Mouse (Mus musculus) CH12.LX (cell line): ENCODE results near the gene Cnih3. TPM values are rescaled to one million over a fixed set of nuclear protein-coding genes. Genes with fewer than 3 reads are reported as not detected.

ENCODE experiments used
- DNase-seq: peaks from one replicate; pipeline ENCODE4 v3.0.0-alpha.2; 2013; ENCODE audit errors: extremely low read depth
- H3K27ac ChIP-seq: 2 replicates; pipeline ENCODE4 v1.5.1; 2012; ENCODE audit warnings: low read depth, mild to moderate bottlenecking, control low read depth, moderate library complexity; ENCODE audit not compliant: insufficient read depth
- H3K27me3 ChIP-seq: replicated peaks from 2 replicates; pipeline ENCODE3; 2012; ENCODE audit warnings: inconsistent platforms
- H3K36me3 ChIP-seq, 2 experiments: replicated peaks in 1 of 2; 2 replicates each; pipeline versions ENCODE3 to v1.6.1; 2012; ENCODE audit warnings: inconsistent platforms in 1 of 2, low read length in 1 of 2, mild to moderate bottlenecking in 1 of 2, mixed read lengths in 1 of 2, moderate library complexity in 1 of 2; ENCODE audit not compliant: control insufficient read depth in 1 of 2, insufficient read depth in 1 of 2
- H3K4me1 ChIP-seq, 2 experiments: 2 replicates each; pipeline ENCODE4 v1.6.1; 2012; ENCODE audit warnings: inconsistent platforms in 1 of 2, moderate library complexity in 1 of 2; ENCODE audit not compliant: insufficient read depth in 2 of 2, control insufficient read depth in 1 of 2
- H3K4me2 ChIP-seq: 2 replicates; pipeline ENCODE4 v1.6.1; 2012; ENCODE audit warnings: low read depth, mild to moderate bottlenecking, control low read depth; ENCODE audit not compliant: poor library complexity, insufficient read depth, severe bottlenecking
- H3K4me3 ChIP-seq, 3 experiments: fragments of 150-350 bp in 1 of 3; sonication (generic) in 1 of 3; replicated peaks in 1 of 3; 2 replicates each; pipeline versions ENCODE3 to v1.5.1; 2011 to 2012; ENCODE audit warnings: low read depth in 2 of 3, low read length in 2 of 3, mild to moderate bottlenecking in 2 of 3, moderate library complexity in 2 of 3, control low read depth in 1 of 3, improper control_type of control experiment in 1 of 3, inconsistent platforms in 1 of 3, mixed read lengths in 1 of 3; ENCODE audit not compliant: poor library complexity in 1 of 3
- H3K79me2 ChIP-seq: replicated peaks from 2 replicates; pipeline ENCODE4 v1.6.1; 2012; ENCODE audit warnings: mild to moderate bottlenecking, moderate library complexity; ENCODE audit not compliant: control insufficient read depth, poor library complexity, insufficient read depth, severe bottlenecking; ENCODE audit errors: extremely low read depth
- H3K9ac ChIP-seq: 2 replicates; pipeline ENCODE4 v1.6.1; 2012; ENCODE audit warnings: low read depth, mild to moderate bottlenecking, control low read depth, moderate library complexity; ENCODE audit not compliant: insufficient read depth
- H3K9me3 ChIP-seq: replicated peaks from 2 replicates; pipeline ENCODE3; 2012; ENCODE audit warnings: low read length, inconsistent platforms, mixed read lengths
- CHD2 ChIP-seq: IDR thresholded peaks from 2 replicates; pipeline ENCODE4 v1.6.1; 2011; ENCODE audit warnings: low read length, improper control_type of control experiment
- CTCF ChIP-seq, 2 experiments: IDR thresholded peaks in 1 of 2; conservative IDR thresholded peaks in 1 of 2; 2 replicates each; pipeline ENCODE4 v1.5.1; 2011 to 2012; ENCODE audit warnings: low read depth in 2 of 2, low read length in 2 of 2, improper control_type of control experiment in 1 of 2, inconsistent platforms in 1 of 2, mild to moderate bottlenecking in 1 of 2, moderate library complexity in 1 of 2
- E2F4 ChIP-seq: IDR thresholded peaks from 2 replicates; pipeline ENCODE4 v1.6.1; 2011; ENCODE audit warnings: low read depth, low read length, improper control_type of control experiment; ENCODE audit not compliant: insufficient replicate concordance
- EP300 ChIP-seq: IDR thresholded peaks from 2 replicates; pipeline ENCODE4 v1.6.1; 2011; ENCODE audit warnings: low read length, improper control_type of control experiment
- GABPA ChIP-seq: IDR thresholded peaks from 2 replicates; pipeline ENCODE4 v1.6.1; 2012; ENCODE audit warnings: low read depth, low read length, improper control_type of control experiment, inconsistent platforms; ENCODE audit not compliant: insufficient replicate concordance
- HCFC1 ChIP-seq: IDR thresholded peaks from 2 replicates; pipeline ENCODE4 v1.6.1; 2012; ENCODE audit warnings: low read depth, mild to moderate bottlenecking, inconsistent platforms, low read length, improper control_type of control experiment
- IRF4 ChIP-seq: IDR thresholded peaks from 2 replicates; pipeline ENCODE4 v1.6.1; 2014; ENCODE audit warnings: low read depth, mild to moderate bottlenecking, inconsistent platforms, low read length, improper control_type of control experiment
- JUND ChIP-seq: conservative IDR thresholded peaks from 2 replicates; pipeline ENCODE4 v1.6.1; 2011; ENCODE audit warnings: low read depth, low read length, improper control_type of control experiment
- MAFK ChIP-seq: IDR thresholded peaks from 2 replicates; pipeline ENCODE4 v1.6.1; 2011; ENCODE audit warnings: low read length, improper control_type of control experiment; ENCODE audit not compliant: insufficient replicate concordance
- MXI1 ChIP-seq: IDR thresholded peaks from 2 replicates; pipeline ENCODE4 v1.6.1; 2011; ENCODE audit warnings: mild to moderate bottlenecking, low read depth, low read length, improper control_type of control experiment
- NELFE ChIP-seq: IDR thresholded peaks from 2 replicates; pipeline ENCODE4 v1.6.1; 2011; ENCODE audit warnings: low read depth, low read length, improper control_type of control experiment
- NRF1 ChIP-seq: IDR thresholded peaks from 2 replicates; pipeline ENCODE4 v1.6.1; 2014; ENCODE audit warnings: low read depth, mild to moderate bottlenecking, inconsistent platforms, low read length, improper control_type of control experiment, moderate library complexity
- POLR2A ChIP-seq: IDR thresholded peaks from 2 replicates; pipeline ENCODE4 v1.6.1; 2011; ENCODE audit warnings: low read depth, mild to moderate bottlenecking, improper control_type of control experiment, low read length
- POLR2AphosphoS2 ChIP-seq: IDR thresholded peaks from 2 replicates; pipeline ENCODE4 v1.6.1; 2011; ENCODE audit warnings: low read depth, low read length, improper control_type of control experiment
- TCF12 ChIP-seq: IDR thresholded peaks from 2 replicates; pipeline ENCODE4 v1.6.1; 2014; ENCODE audit warnings: low read depth, mild to moderate bottlenecking, inconsistent platforms, low read length, improper control_type of control experiment
- USF1 ChIP-seq: IDR thresholded peaks from 2 replicates; pipeline ENCODE4 v1.6.1; 2014; ENCODE audit warnings: low read depth, mild to moderate bottlenecking, inconsistent platforms, low read length, improper control_type of control experiment
- USF2 ChIP-seq: conservative IDR thresholded peaks from 2 replicates; pipeline ENCODE4 v1.6.1; 2011; ENCODE audit warnings: low read depth, low read length, improper control_type of control experiment
- ZKSCAN1 ChIP-seq: IDR thresholded peaks from 2 replicates; pipeline ENCODE4 v1.6.1; 2012; ENCODE audit warnings: low read depth, inconsistent platforms, low read length, improper control_type of control experiment, borderline replicate concordance
- ZMIZ1 ChIP-seq: IDR thresholded peaks from 2 replicates; pipeline ENCODE4 v1.6.1; 2012; ENCODE audit warnings: low read depth, mild to moderate bottlenecking, inconsistent platforms, low read length, improper control_type of control experiment
- ZNF384 ChIP-seq: IDR thresholded peaks from 2 replicates; pipeline ENCODE4 v1.6.1; 2012; ENCODE audit warnings: low read depth, low read length, improper control_type of control experiment, inconsistent platforms
- dilution Hi-C: fragments of 300-500 bp; cut with MboI; formaldehyde crosslinking; loops from 2 replicates; pipeline ENCODE4 v1.14.3; 2020; ENCODE audit warnings: low sequenced_read_pairs; ENCODE audit not compliant: extremely low pct_unique_long_range_greater_than_20kb, extremely low pct_ligation_motif_present
- in situ Hi-C: fragments of 300-500 bp; cut with MboI; formaldehyde crosslinking; loops from 3 replicates; pipeline ENCODE4 v1.14.3; 2019; ENCODE audit warnings: low sequenced_read_pairs, low pct_ligation_motif_present, low pct_unique_long_range_greater_than_20kb, mixed read lengths
- polyA plus RNA-seq: library from polyadenylated mRNA; unstranded; fragments of >175 nt; gene quantifications from 2 replicates; pipeline ENCODE4 v1.2.1, GENCODE M21; 2012; ENCODE audit warnings: low read depth; ENCODE audit not compliant: insufficient read length
- total RNA-seq, 2 experiments: library from RNA; depleted of rRNA; stranded (reverse); fragments of 300-350 nt in 1 of 2; fragments of >200 nt in 1 of 2; gene quantifications; 2 replicates each; pipeline ENCODE4 v1.2.3; 2012 to 2014

Gene Cnih3
- total and polyA plus RNA-seq, 3 experiments, result not detected

DNA sequence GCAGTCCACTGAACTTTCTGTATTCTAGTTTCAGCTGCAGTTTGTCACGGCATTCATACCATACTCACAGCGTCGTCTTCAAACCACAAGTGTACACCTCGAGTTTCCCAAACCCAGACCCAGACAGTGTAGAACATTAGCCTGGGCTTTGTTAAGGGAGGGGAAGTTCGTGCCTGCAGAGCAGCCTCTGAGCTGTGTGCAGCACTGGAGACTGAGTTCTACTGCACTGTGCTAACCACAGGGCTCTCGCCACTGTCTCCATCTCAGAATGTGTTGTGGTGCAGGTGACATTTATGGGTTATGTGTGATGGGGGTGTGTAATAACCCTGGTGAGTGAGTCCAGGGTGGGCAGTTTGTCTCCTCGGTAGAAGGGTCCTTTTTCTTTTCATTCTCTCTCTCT is 104.5 kb downstream of the Cnih3 start:
- peaks cover 6 to 29% of the 10 kb centered on the region in 2 experiments for H3K4me1 ChIP-seq
- no peak overlapping the region for H3K27ac ChIP-seq
- no peaks in the 10 kb centered on the region for H3K36me3 ChIP-seq
- TF ChIP-seq NELFE, result no peak
- TF ChIP-seq MXI1, result no peak
- no peak for TF ChIP-seq GABPA
- no peak for TF ChIP-seq USF2
- no peak for TF ChIP-seq JUND
- TF ChIP-seq USF1, result no peak
- TF ChIP-seq TCF12, result no peak
- no peak for TF ChIP-seq E2F4
- TF ChIP-seq EP300, result no peak
- TF ChIP-seq CTCF (conservative IDR thresholded peaks at IDR 0.05 in 1 of 2, IDR thresholded peaks at IDR 0.05 in 1 of 2; ENCODE audit: low read depth in 2 of 2, low read length in 2 of 2), result no peak
- no peak for TF ChIP-seq ZKSCAN1
- TF ChIP-seq IRF4, result no peak
- TF ChIP-seq ZMIZ1, result no peak
- TF ChIP-seq MAFK, result no peak
- TF ChIP-seq POLR2AphosphoS2, result no peak
- TF ChIP-seq HCFC1, result no peak
- H3K4me3 ChIP-seq, result no peak overlapping the region
- peaks cover 5% of the 10 kb centered on the region for H3K9me3 ChIP-seq
- DNase-seq, result no peak
- H3K27me3 ChIP-seq, result no peaks in the 10 kb centered on the region
- in situ Hi-C loops, result no loop called here
- H3K79me2 ChIP-seq, result no peaks in the 10 kb centered on the region
- H3K4me2 ChIP-seq, result no peak overlapping the region
- no peak overlapping the region for H3K9ac ChIP-seq
- dilution Hi-C loops, result no loop called here

DNA sequence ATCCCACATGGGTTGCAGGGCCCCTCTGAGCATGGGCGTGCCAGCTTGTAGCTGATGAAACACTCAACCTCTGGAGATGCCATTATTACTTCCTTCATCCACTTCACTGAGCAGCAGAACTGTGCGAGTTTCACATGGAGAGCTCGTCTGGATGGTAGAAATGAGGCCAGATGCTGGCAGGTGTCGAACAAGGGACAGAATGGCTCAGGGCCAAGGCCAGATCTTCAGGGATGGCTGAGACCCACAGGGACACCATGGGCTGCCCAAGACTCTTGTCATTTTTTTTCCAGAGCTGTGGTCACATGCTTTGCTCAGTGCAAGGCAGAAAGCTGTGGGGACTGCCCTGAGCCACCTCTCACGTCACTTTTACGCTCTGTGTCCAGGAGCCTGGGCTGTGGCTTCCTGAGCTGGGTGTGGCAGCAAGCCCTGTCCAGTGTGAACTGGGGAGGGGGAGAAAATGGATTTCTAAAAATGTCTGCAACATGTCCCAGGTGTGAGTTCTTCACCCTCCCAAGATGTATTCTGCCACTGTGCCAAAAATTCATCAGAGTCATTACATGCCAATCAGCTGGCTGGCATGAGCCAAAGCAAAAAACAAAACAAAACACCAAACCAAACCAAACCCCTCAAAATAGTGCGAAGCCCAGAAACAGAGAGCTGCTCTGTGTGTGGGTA is 107.1 kb downstream of the Cnih3 start:
- TF ChIP-seq NELFE (no peak), CHD2 (no peak), ZNF384 (peak; percentile 18; the same call in 1 of the 2 replicates), TCF12 (no peak), POLR2A (no peak), NRF1 (no peak)
- Histone ChIP-seq H3K9ac (no peak overlapping the region), H3K4me3 (no peak overlapping the region), H3K27me3 (no peaks in the 10 kb centered on the region), H3K4me1 (peaks cover 6 to 38% of the 10 kb centered on the region in 2 experiments), H3K9me3 (peaks cover 5% of the 10 kb centered on the region), H3K79me2 (no peaks in the 10 kb centered on the region), H3K4me2 (no peak overlapping the region), H3K36me3 (no peaks in the 10 kb centered on the region), H3K27ac (no peak overlapping the region)
- in situ Hi-C loops (no loop called here), dilution Hi-C loops (no loop called here)
- peak; percentile 19 for DNase-seq
